Mouse (Mus musculus): ENCODE results near the gene Ftl1.

GRCm38 (mm10) chr7:45481374-45481927 lies 21.8 kb upstream of the Ftl1 start, which contains the start of gene Tulp2:
- no peak for TF ChIP-seq POLR2A (IDR thresholded peaks at IDR 0.05; ENCODE audit: insufficient read depth, low read depth, low read length)
- TF ChIP-seq CTCF (IDR thresholded peaks at IDR 0.05; ENCODE audit: insufficient read depth, low read depth, low read length) = no peak
